Mouse (Mus musculus): ENCODE measurements around the gene Fhad1. TPM values are rescaled to one million over a fixed set of nuclear protein-coding genes. Genes with fewer than 3 reads are reported as not detected.

The Fhad1 gene
- polyA plus RNA-seq, 1 experiment from 2014 or later, result 3.9 TPM

DNA sequence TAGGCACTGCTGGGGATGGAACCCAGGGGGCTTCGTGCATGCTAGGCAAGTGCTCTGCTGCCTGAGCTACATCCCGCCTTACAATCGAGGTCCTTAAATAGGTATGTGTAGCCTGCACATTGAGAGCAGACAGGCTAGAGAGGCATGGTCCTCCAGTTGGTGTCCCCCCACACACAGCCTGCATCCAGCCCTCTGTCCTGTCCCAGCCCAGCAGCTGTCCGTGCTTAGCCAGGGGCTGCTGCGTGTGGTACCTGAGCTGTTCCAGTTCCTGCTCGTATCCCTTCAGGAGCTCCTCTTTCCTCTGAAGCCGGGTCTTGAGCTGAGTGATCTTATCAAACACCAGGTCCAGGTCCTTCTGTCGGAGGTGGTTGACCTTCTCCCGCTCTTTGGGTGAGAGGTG, 110.2 kb downstream of the Fhad1 start:
- Histone ChIP-seq H3K27ac (ENCODE audit: poor library complexity, severe bottlenecking) (no peak overlapping the region), H3K36me3 (no peaks in the 10 kb centered on the region), H3K27me3 (replicated peaks) (no peaks in the 10 kb centered on the region), H3K4me2 (0 out of 2 replicates have a peak overlapping the region, but pooled peaks have one; percentile 28), H3K9me3 (replicated peaks) (no peaks in the 10 kb centered on the region), H3K4me3 (no peak overlapping the region), H3K4me1 (replicated peaks) (peaks cover 38% of the 10 kb centered on the region), H3K9ac (no peak overlapping the region)
- ATAC-seq (ENCODE audit: insufficient number of reproducible peaks, low FRiP score), result no peak
- WGBS, result 48% methylated on average over 9 of the region's 9 CpGs

DNA sequence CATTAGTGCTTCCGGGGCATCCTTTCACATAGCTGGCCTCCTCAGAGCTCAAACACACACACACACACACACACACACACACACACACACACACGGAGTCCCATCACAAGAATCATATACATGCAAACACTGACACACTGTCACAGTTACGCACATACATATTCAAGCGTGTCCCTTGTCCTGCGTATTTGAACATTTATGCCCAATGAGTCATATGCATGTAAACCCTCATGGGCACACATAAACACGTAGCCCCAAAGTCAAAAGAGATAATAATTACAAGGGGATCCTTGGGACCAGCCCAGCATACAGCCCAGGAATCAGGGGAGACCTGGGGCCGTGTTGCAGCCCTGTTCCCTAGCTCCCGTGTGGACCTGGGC, 112.4 kb downstream of the Fhad1 start:
- Histone ChIP-seq H3K36me3 (no peaks in the 10 kb centered on the region), H3K4me1 (replicated peaks) (peaks cover 55% of the 10 kb centered on the region), H3K4me2 (no peak overlapping the region), H3K27me3 (replicated peaks) (no peaks in the 10 kb centered on the region), H3K9me3 (replicated peaks) (no peaks in the 10 kb centered on the region), H3K4me3 (no peak overlapping the region), H3K9ac (no peak overlapping the region), H3K27ac (ENCODE audit: poor library complexity, severe bottlenecking) (no peak overlapping the region)
- 78% methylated on average over 8 of the region's 8 CpGs for WGBS
- no peak for ATAC-seq (ENCODE audit: insufficient number of reproducible peaks, low FRiP score)

DNA sequence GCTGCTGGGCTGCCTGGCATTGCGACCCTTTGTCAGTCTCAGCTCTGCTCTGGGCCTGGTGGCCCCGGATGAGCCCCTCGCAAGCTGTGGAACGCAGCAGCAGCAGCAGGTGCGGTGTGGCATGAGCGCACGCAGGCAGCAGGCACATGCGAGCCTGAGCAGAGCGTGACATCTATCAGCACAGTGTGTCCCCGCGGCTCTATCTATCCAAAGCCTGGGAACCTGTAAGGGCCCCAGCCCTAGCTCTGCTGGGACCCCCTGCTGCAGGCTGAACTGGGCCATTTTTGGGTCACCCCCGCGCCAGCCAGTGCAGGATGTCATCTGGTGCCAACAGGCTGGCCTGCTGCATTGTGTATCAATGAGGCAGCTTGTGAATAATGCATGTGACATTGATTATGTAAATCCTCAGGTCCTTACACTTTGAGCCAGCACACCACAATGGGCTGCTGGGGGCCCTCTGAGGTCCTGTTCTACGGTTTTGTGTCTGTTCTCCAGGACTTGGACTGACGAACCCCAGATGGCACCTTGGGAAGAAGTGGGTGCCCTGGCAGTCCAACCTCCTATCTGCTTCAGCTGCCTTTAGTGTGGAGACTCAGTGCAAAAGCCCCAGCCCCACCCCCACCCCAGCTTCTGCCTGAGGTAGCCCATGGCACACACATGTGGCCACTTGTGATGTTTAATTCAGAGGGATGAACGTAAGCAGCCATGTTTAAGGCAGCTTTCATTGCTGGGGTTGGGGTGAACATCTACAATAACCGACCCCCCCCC, 113.0 kb downstream of the Fhad1 start:
- Histone ChIP-seq H3K27me3 (replicated peaks) (no peaks in the 10 kb centered on the region), H3K4me1 (replicated peaks) (peaks cover 56% of the 10 kb centered on the region), H3K9ac (no peak overlapping the region), H3K36me3 (no peaks in the 10 kb centered on the region), H3K9me3 (replicated peaks) (no peaks in the 10 kb centered on the region), H3K4me2 (no peak overlapping the region), H3K27ac (ENCODE audit: poor library complexity, severe bottlenecking) (no peak overlapping the region), H3K4me3 (no peak overlapping the region)
- ATAC-seq (ENCODE audit: insufficient number of reproducible peaks, low FRiP score), result no peak
- WGBS, result 66% methylated on average over 17 of the region's 17 CpGs

DNA sequence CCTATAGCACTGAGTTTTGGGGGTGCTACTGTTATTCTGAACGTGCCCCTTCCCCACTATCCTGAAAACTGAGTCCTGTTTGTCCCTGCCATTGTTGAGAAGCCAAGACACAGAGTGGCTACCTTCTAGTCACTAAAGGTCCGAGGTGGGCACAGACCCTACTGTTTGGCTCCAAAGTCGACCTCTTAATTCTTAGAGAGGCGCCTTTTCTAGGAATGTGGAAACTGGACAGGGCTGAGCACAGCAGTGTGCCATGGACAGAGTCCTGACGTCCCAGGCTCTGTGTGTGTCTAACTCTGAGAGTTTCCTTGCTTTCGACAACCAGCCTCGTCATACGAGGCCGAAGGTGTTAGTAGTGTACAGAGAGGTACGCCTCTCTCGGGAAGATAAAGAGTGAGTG, 114.5 kb downstream of the Fhad1 start:
- no peak overlapping the region for H3K4me3 ChIP-seq
- 48% methylated on average over 11 of the region's 11 CpGs for WGBS
- H3K4me2 ChIP-seq, result peak overlapping the region; percentile 39; the same call in 1 of the 2 replicates
- peak overlapping the region; percentile 44; the same call in 1 of the 2 replicates for H3K9ac ChIP-seq
- H3K9me3 ChIP-seq (replicated peaks), result no peaks in the 10 kb centered on the region
- no peaks in the 10 kb centered on the region for H3K36me3 ChIP-seq
- H3K27me3 ChIP-seq (replicated peaks), result no peaks in the 10 kb centered on the region
- peaks cover 64% of the 10 kb centered on the region for H3K4me1 ChIP-seq (replicated peaks)
- peak overlapping the region; percentile 86 for H3K27ac ChIP-seq (ENCODE audit: poor library complexity, severe bottlenecking)
- ATAC-seq (ENCODE audit: insufficient number of reproducible peaks, low FRiP score), result no peak; the same call in 1 of the 2 replicates

DNA sequence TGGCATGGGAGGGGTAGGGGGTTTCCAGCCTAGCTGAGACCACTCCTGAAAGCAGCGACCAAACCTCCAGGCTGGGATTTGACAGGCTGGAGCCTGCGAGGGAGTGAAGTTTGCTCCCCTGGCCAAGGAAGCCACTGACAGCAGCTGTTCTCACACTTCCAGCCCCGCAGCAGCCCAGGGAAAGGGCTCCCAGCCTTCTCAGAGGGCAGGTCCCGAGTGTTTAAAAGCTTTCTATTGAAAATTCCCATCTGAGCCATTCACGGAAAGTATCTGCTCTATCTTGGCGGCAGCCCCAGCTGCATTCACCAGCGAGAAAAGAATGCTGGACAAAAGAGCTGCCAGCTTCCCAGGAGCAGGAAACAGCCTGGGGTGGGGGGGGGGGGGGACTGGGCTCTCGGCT, 114.9 kb downstream of the Fhad1 start:
- Histone ChIP-seq H3K36me3 (no peaks in the 10 kb centered on the region), H3K4me2 (peak overlapping the region; percentile 39), H3K9me3 (replicated peaks) (no peaks in the 10 kb centered on the region), H3K27ac (ENCODE audit: poor library complexity, severe bottlenecking) (peak overlapping the region; percentile 86), H3K4me1 (replicated peaks) (peaks cover 64% of the 10 kb centered on the region), H3K27me3 (replicated peaks) (no peaks in the 10 kb centered on the region), H3K4me3 (no peak overlapping the region), H3K9ac (peak overlapping the region; percentile 44; the same call in 1 of the 2 replicates)
- WGBS, result under 1% methylated on average over 8 of the region's 8 CpGs
- peak; percentile 33 for ATAC-seq (ENCODE audit: insufficient number of reproducible peaks, low FRiP score)

DNA sequence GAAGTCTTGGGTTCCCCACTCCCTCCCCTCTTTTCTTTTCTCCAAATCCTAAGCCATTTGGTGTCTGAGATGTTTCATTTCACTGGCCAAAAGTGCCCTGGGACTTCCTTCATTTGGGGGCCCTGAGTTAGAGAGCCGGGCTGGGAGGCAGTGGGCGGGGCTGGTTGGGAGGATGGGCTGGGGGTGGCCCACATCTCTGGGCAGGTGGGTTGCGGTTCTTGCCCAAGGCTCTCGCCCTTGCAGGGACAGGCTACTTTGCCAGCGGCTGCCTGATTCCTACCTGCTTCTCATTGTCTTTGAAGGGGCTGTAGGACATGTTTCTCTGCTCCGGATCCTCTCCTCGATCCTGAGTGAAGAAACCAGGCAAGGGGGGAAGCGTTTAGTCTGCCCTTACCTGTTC, 116.0 kb downstream of the Fhad1 start:
- Histone ChIP-seq H3K4me3 (no peak overlapping the region), H3K9ac (no peak overlapping the region), H3K27ac (ENCODE audit: poor library complexity, severe bottlenecking) (no peak overlapping the region), H3K36me3 (no peaks in the 10 kb centered on the region), H3K9me3 (replicated peaks) (no peaks in the 10 kb centered on the region), H3K4me2 (no peak overlapping the region), H3K27me3 (replicated peaks) (no peaks in the 10 kb centered on the region), H3K4me1 (replicated peaks) (peaks cover 56% of the 10 kb centered on the region)
- WGBS, result 82% methylated on average over 8 of the region's 8 CpGs
- ATAC-seq (ENCODE audit: insufficient number of reproducible peaks, low FRiP score), result no peak

DNA sequence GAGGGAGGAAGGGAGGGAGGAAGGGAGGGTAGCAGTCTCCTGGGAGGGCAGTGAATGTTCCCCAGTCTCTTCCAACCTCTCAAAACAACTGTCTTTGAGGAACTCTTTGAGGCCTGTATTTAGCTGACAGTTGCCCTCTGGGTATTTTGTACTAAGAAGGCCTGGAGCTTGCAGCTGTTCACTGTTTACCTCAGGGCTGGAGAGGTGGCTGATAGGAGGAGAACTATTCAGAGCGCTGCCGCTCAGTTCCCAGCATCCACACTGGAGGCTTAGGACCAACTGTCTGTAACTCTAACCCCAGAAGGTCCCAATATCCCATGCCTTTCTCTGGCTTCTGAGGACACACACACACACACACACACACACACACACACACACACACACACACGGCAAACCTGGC, 117.0 kb downstream of the Fhad1 start:
- H3K4me2 ChIP-seq, result no peak overlapping the region
- H3K27ac ChIP-seq (ENCODE audit: poor library complexity, severe bottlenecking), result no peak overlapping the region
- H3K36me3 ChIP-seq, result no peaks in the 10 kb centered on the region
- 48% methylated on average over 3 of the region's 3 CpGs for WGBS
- H3K4me3 ChIP-seq, result no peak overlapping the region
- no peak for ATAC-seq (ENCODE audit: insufficient number of reproducible peaks, low FRiP score)
- no peaks in the 10 kb centered on the region for H3K27me3 ChIP-seq (replicated peaks)
- H3K4me1 ChIP-seq (replicated peaks), result peaks cover 55% of the 10 kb centered on the region
- H3K9me3 ChIP-seq (replicated peaks), result no peaks in the 10 kb centered on the region
- no peak overlapping the region for H3K9ac ChIP-seq

DNA sequence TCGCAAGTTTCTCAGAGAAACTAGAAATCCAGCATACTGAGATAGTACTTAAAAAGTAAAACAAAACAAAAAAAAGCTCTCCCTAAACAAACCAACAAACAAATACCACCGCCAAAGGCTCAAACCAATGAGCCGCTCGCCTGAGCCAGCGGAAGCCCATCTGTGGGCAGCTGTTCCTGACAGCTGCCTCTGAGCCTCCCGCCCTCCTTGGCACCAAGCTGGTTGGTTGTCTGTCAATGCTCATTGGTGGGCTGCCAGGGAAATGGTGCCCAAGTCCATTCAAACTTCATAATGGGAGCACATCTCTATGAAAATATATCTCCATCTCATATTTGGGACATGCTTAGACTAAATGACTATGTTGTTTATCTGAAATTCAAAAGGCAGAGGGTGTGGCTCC, 117.7 kb downstream of the Fhad1 start:
- ATAC-seq (ENCODE audit: insufficient number of reproducible peaks, low FRiP score), result no peak
- WGBS, result 82% methylated on average over 6 of the region's 6 CpGs
- Histone ChIP-seq H3K9ac (no peak overlapping the region), H3K27ac (ENCODE audit: poor library complexity, severe bottlenecking) (no peak overlapping the region), H3K27me3 (replicated peaks) (no peaks in the 10 kb centered on the region), H3K4me2 (no peak overlapping the region), H3K4me3 (no peak overlapping the region), H3K4me1 (replicated peaks) (peaks cover 48% of the 10 kb centered on the region), H3K9me3 (replicated peaks) (no peaks in the 10 kb centered on the region), H3K36me3 (no peaks in the 10 kb centered on the region)

DNA sequence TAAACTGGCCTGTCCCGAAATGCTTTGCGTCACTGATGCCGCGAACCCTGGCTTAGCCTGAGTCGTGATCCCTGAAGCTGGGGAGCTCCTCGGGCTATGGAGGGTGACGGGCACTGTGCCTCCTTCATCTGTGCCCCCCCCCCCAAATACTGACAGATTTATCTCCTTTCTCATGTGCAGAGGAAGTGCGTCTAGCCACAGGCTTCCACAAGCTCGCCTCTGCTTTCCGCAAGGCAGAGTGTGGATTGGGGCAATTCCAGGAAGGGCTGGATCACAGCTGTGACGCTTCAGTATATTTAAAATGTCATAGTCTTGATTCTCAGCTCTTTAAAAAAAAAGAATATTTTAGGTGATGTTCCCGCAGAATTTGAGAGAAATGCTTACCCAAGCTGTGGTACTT, 119.1 kb downstream of the Fhad1 start:
- Histone ChIP-seq H3K27ac (ENCODE audit: poor library complexity, severe bottlenecking) (no peak overlapping the region), H3K4me1 (replicated peaks) (peaks cover 40% of the 10 kb centered on the region), H3K9me3 (replicated peaks) (no peaks in the 10 kb centered on the region), H3K4me2 (no peak overlapping the region), H3K27me3 (replicated peaks) (no peaks in the 10 kb centered on the region), H3K9ac (no peak overlapping the region), H3K36me3 (no peaks in the 10 kb centered on the region), H3K4me3 (no peak overlapping the region)
- ATAC-seq (ENCODE audit: insufficient number of reproducible peaks, low FRiP score), result no peak
- WGBS, result 45% methylated on average over 12 of the region's 12 CpGs

DNA sequence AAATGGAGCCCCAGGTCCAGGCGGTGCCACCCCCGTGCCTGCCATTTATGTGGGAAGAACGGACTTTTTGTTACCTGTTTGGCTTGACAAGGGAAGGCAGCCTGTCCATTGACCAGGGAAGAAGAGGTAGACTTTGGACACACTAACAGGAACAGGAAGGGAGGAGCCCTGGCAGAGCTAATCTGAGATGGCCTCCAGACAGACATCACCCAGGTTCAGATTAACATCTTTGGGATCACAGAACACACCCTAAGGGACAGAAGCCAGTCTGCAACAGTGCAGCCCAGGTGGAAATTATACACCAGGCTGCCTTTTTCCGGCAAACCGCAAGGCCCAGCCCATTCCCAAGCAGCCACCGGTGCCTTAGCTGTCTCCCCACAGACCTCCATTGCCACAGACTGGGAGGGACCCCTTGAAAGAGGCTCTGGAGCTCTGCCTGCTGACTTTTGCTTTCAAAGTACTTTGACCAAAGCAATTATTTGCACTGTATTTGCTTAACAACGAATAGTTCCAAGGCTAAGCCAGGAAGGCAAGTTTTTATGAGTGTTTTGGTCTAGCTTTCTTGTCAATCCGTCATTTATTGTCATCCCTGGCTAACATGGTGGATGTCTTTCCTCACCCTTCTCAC, 121.6 kb downstream of the Fhad1 start:
- H3K9me3 ChIP-seq (replicated peaks), result no peaks in the 10 kb centered on the region
- no peak overlapping the region for H3K4me2 ChIP-seq
- no peaks in the 10 kb centered on the region for H3K27me3 ChIP-seq (replicated peaks)
- no peak overlapping the region for H3K4me3 ChIP-seq
- H3K4me1 ChIP-seq (replicated peaks), result peaks cover 19% of the 10 kb centered on the region
- no peaks in the 10 kb centered on the region for H3K36me3 ChIP-seq
- WGBS, result 86% methylated on average over 8 of the region's 8 CpGs
- ATAC-seq (ENCODE audit: insufficient number of reproducible peaks, low FRiP score), result no peak
- no peak overlapping the region for H3K9ac ChIP-seq
- no peak overlapping the region for H3K27ac ChIP-seq (ENCODE audit: poor library complexity, severe bottlenecking)

DNA sequence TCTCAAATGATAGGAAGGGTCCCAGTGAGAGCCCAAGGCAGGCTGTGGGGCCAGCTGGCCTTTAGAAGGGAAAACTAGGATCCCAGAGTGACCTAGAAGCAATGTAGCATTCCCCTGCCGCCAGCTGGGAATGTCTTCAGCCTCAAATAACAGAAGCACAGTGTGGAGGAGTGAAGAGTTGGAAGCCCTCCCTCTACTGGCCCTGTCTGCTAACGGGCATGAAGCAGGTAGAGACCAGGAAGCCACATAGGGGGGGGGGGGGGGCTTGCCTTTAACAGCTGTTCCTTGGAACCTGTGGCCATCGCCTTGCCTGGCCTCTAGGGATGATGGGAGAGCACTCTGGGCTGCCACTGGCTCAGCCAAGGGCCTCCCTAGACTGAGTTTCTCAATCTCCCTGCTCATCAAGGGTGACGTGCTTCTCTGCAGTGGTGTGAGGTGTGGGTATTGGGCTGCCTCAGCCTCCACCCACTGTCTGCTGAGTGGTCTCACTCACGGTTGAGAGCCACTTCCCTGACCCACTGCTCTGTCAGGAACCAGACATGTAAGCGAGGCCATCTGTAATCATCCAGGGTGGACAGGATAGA, 128.4 kb downstream of the Fhad1 start:
- no peaks in the 10 kb centered on the region for H3K9me3 ChIP-seq (replicated peaks)
- no peaks in the 10 kb centered on the region for H3K27me3 ChIP-seq (replicated peaks)
- no peak overlapping the region; the same call in 1 of the 2 replicates for H3K9ac ChIP-seq
- no peak for ATAC-seq (ENCODE audit: insufficient number of reproducible peaks, low FRiP score)
- WGBS, result 18% methylated on average over 6 of the region's 6 CpGs
- H3K4me1 ChIP-seq (replicated peaks), result peaks cover 53% of the 10 kb centered on the region
- no peak overlapping the region for H3K4me3 ChIP-seq
- H3K36me3 ChIP-seq, result no peaks in the 10 kb centered on the region
- no peak overlapping the region for H3K4me2 ChIP-seq
- H3K27ac ChIP-seq (ENCODE audit: poor library complexity, severe bottlenecking), result 0 out of 2 replicates have a peak overlapping the region, but pooled peaks have one; percentile 17

All from heart, embryonic 12.5 days (tissue).